Mouse (Mus musculus) megakaryocyte-erythroid progenitor cell, adult 5 weeks (primary cell): Measurements from ENCODE around the gene Larp7. TPM values are rescaled to one million over a fixed set of nuclear protein-coding genes. Genes with fewer than 3 reads are reported as not detected.

Source experiments
- polyA plus RNA-seq: library from polyadenylated mRNA; stranded (reverse); fragments of >175 nt; gene quantifications from 2 replicates; pipeline ENCODE4 v1.2.3, GENCODE M21; 2012

Larp7 gene
- polyA plus RNA-seq, result 45.3 and 66.4 TPM in 2 replicates

DNA sequence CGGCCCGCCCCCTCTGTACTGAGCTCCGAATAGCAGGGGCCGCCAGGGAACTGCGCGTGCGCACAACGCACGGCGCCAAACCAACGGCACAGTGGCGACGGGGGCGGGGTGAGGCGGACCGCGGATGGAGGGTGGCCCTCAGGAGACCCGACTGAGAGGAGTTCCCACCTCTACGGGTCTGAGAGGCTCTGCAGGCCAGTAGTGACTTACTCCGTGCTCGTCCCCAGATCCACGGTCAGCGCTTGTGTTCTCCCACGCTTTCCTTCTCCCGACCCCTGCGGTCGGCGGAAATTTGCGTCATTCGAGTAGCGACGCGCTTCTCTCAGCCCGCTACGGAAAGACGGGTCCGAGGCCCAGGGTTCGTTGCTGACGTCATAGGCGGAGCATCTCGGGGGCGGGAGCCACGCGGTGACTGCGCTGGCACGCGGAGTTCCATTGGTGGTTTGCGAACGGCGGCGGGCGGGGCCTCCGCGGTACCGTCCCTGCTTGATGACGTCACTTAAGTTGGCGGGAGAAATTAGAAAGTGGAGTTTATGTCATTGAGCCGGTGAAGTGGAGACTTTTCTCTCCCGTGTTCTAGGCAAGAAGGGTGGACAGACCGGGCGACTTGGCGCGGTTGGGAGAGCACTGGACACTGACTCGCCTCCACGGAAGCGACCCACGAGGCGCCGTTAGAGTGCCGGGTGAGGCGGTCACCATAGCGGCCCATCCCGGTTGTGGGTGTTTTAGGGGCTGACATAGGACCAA is at the start of gene Larp7, which contains the start of gene Zgrf1:
Larp7 (minus strand) TSS at position 377 of the 747 bp plus-strand sequence.
Zgrf1 (plus strand) TSS at position 517 of the 747 bp plus-strand sequence.

DNA sequence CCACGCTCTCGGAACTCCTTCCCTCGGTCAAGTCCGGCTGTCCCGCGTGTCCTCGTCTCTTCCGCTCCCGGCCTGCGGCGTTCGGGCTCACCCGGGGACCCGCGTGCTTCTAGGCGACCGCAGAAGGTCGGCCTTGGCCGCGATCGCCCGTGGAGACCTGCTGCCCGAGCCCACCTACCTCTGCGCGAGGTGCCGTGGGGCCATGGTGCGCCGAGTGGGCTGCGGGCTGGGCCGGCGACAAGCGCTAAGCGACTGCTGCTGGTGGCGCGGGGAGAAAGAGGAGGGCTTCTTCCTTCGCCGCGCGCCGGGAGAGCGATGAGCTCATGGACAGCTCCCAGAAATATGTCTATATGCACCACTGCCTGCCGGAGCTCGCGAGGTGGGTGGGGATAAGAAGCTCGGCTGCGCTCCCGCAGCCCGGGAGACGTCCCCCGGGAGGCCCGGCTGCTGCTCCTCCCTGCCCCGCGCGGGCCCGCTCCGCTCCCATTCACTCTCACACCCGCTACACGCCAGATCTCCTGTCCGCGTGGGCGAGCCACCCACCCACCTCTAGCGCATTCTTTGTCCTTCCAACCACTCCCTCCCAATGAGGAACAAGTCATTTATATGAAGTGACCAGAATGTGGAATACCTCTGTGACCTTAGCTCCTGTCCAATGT is 54.3 kb downstream of the Larp7 start, which contains the start of gene Ank2:
Ank2 (minus strand) TSS at position 609 of the 659 bp plus-strand sequence.

Other genes with a start within 250 kb of the Larp7 start
- 0.01 and 0.25 TPM in 2 replicates for gene Ank2, start 54.0 kb downstream of the Larp7 start, polyA plus RNA-seq
- 0.75 and 0.95 TPM in 2 replicates for gene Zgrf1, start 140 bp upstream of the Larp7 start, polyA plus RNA-seq
- gene Neurog2, start 79.8 kb upstream of the Larp7 start, polyA plus RNA-seq, result 0.05 and 0.06 TPM in 2 replicates
- gene Alpk1, start 227.2 kb upstream of the Larp7 start, polyA plus RNA-seq, result 0.41 and 0.51 TPM in 2 replicates
- gene Tifa, start 236.5 kb upstream of the Larp7 start, polyA plus RNA-seq, result 110 and 165 TPM in 2 replicates